In genomic region chr7:68277054-68277896, GRCm38 (mm10) we compare ENCODE assay signal across 14 mouse cellular contexts. TPM values are rescaled to one million over a fixed set of nuclear protein-coding genes. Genes with fewer than 3 reads are reported as not detected.
DNase-seq lines count a peak whose midpoint lies in the region; ATAC-seq and TF ChIP-seq lines count a peak whose summit lies in the region.
"Had no signal": no experiment of that assay in that cellular context is flagged by ENCODE, and none has a peak within 500 bp of the region (broad histone marks: within the 10 kb centered on the region; RNA-seq: fewer than 3 reads in every experiment).

No protein-coding gene starts in this region.

- 59% methylated on average over 11 of the region's 11 CpGs for WGBS in lung, postnatal 0 days
- 17% methylated on average over 11 of the region's 11 CpGs for WGBS in embryonic facial prominence, embryonic 11.5 days
- WGBS in forebrain, embryonic 13.5 days: 41% methylated on average over 11 of the region's 11 CpGs

- intact Hi-C loops in gastrocnemius, postnatal 14 days (cut with DNase I; ENCODE audit: low total_unique reads): no loop called here

- H3K9me3 ChIP-seq in lung, postnatal 0 days (ENCODE audit: low read length): no peaks in the 10 kb centered on the region
- H3K9me3 ChIP-seq in embryonic facial prominence, embryonic 11.5 days (replicated peaks; ENCODE audit: control insufficient read depth, low read length): no peaks in the 10 kb centered on the region
- H3K9me3 ChIP-seq in forebrain, embryonic 13.5 days (replicated peaks): no peaks in the 10 kb centered on the region

- H3K9ac ChIP-seq in lung, postnatal 0 days (replicated peaks; ENCODE audit: low read depth): no peak overlapping the region
- no peak overlapping the region for H3K9ac ChIP-seq in embryonic facial prominence, embryonic 11.5 days (replicated peaks; ENCODE audit: low read length)
- no peak overlapping the region for H3K9ac ChIP-seq in forebrain, embryonic 13.5 days

- H3K4me1 ChIP-seq in lung, postnatal 0 days (ENCODE audit: insufficient read depth, low read depth, low read length): no peaks in the 10 kb centered on the region; the same call in 1 of the 2 replicates
- H3K4me1 ChIP-seq in embryonic facial prominence, embryonic 11.5 days (ENCODE audit: control insufficient read depth, insufficient read depth, low read length): peaks cover 5% of the 10 kb centered on the region; the same call in 1 of the 2 replicates
- H3K4me1 ChIP-seq in forebrain, embryonic 13.5 days: peaks cover 10% of the 10 kb centered on the region

- H3K27me3 ChIP-seq in lung, postnatal 0 days (replicated peaks; ENCODE audit: insufficient read depth, low read length): no peaks in the 10 kb centered on the region
- no peaks in the 10 kb centered on the region for H3K27me3 ChIP-seq in embryonic facial prominence, embryonic 11.5 days (ENCODE audit: control insufficient read depth, insufficient read depth, low read length)
- H3K27me3 ChIP-seq in forebrain, embryonic 13.5 days: peaks cover 29% of the 10 kb centered on the region

- peak; percentile 43 for DNase-seq in gastrocnemius, postnatal 25 days
- no peak for DNase-seq in gastrocnemius, postnatal 14 days
- DNase-seq in lung, postnatal 0 days (ENCODE audit: low spot score): peak; percentile 17
- DNase-seq in lung, postnatal 14 days: no peak
- peak; percentile 80 for DNase-seq in embryonic facial prominence, embryonic 11.5 days (ENCODE audit: low spot score)
- DNase-seq in naive thymus-derived CD4-positive, alpha-beta T cell, adult 2 months (ENCODE audit: low read depth): peak; percentile 66
- DNase-seq in spleen, postnatal 10 days (ENCODE audit: low spot score in 2 of 2): no peak
- DNase-seq: adrenal gland, adult 2 months; cerebellum, postnatal 36 days; lung, postnatal 36 days; right cerebral cortex, postnatal 4 days had no signal

- H3K36me3 ChIP-seq in lung, postnatal 0 days (ENCODE audit: insufficient read depth, low read length): no peaks in the 10 kb centered on the region
- no peaks in the 10 kb centered on the region for H3K36me3 ChIP-seq in embryonic facial prominence, embryonic 11.5 days (replicated peaks; ENCODE audit: control insufficient read depth, insufficient read depth, low read depth, low read length)
- H3K36me3 ChIP-seq in forebrain, embryonic 13.5 days (ENCODE audit: poor library complexity, severe bottlenecking): no peaks in the 10 kb centered on the region

- no peak for TF ChIP-seq CTCF in lung, postnatal 0 days (IDR thresholded peaks at IDR 0.05)

- H3K27ac ChIP-seq in lung, postnatal 0 days (ENCODE audit: low read length): no peak overlapping the region
- H3K27ac ChIP-seq in embryonic facial prominence, embryonic 11.5 days (replicated peaks; ENCODE audit: low read depth, low read length): no peak overlapping the region
- no peak overlapping the region for H3K27ac ChIP-seq in forebrain, embryonic 13.5 days

- no peak for TF ChIP-seq EP300 in lung, postnatal 0 days (IDR thresholded peaks at IDR 0.05)

- no peak overlapping the region for H3K4me3 ChIP-seq in lung, postnatal 0 days (ENCODE audit: low read depth, low read length)
- H3K4me3 ChIP-seq in embryonic facial prominence, embryonic 11.5 days (ENCODE audit: low read depth, low read length): no peak overlapping the region
- no peak overlapping the region for H3K4me3 ChIP-seq in forebrain, embryonic 13.5 days

- H3K4me2 ChIP-seq in lung, postnatal 0 days (replicated peaks; ENCODE audit: low read depth, low read length): no peak overlapping the region
- H3K4me2 ChIP-seq in embryonic facial prominence, embryonic 11.5 days (ENCODE audit: low read depth, low read length): no peak overlapping the region
- H3K4me2 ChIP-seq in forebrain, embryonic 13.5 days: no peak overlapping the region

- ATAC-seq in lung, postnatal 0 days: no peak
- ATAC-seq in embryonic facial prominence, embryonic 11.5 days (replicated peaks; ENCODE audit: insufficient number of reproducible peaks, low FRiP score, low TSS enrichment, low read depth): no peak
- ATAC-seq in forebrain, embryonic 13.5 days: no peak

RNA-seq across cellular contexts. Expression of gene Fam169b, which starts 3.6 kb away (rescaled TPM):
- under 1 TPM in 1 of 2 experiments, not detected in 1; 0.18 TPM for total RNA-seq in gastrocnemius, postnatal 25 days (2021)
- total RNA-seq in gastrocnemius, postnatal 14 days (2021): under 1 TPM; 0.29 to 0.51 TPM
- polyA plus RNA-seq in lung, postnatal 0 days (2015; fragmentation: Nextera tagmentation; extraction: Ambion mirVana): 0.37 and 0.69 TPM in 2 replicates
- polyA plus RNA-seq in embryonic facial prominence, embryonic 11.5 days (2014; fragmentation: Nextera tagmentation; extraction: Ambion mirVana): 1.7 and 2.0 TPM in 2 replicates
- polyA plus RNA-seq in forebrain, embryonic 13.5 days (2015; fragmentation: Nextera tagmentation; extraction: Ambion mirVana): not detected in 2 replicates
- total RNA-seq: adrenal gland, adult 2 months had no signal
- polyA plus RNA-seq: hindbrain, embryonic 16.5 days had no signal

RNA-seq across cellular contexts. Expression of gene Pgpep1l, which starts 13.2 kb away (rescaled TPM):
- total RNA-seq in gastrocnemius, postnatal 25 days (2021): 1 to 10 TPM; 4.4 to 5.0 TPM
- total RNA-seq in gastrocnemius, postnatal 14 days (2021): 1 to 10 TPM; 8.4 to 9.2 TPM
- not detected in 2 replicates for polyA plus RNA-seq in lung, postnatal 0 days (2015; fragmentation: Nextera tagmentation; extraction: Ambion mirVana)
- polyA plus RNA-seq in embryonic facial prominence, embryonic 11.5 days (2014; fragmentation: Nextera tagmentation; extraction: Ambion mirVana): not detected in 2 replicates
- polyA plus RNA-seq in forebrain, embryonic 13.5 days (2015; fragmentation: Nextera tagmentation; extraction: Ambion mirVana): not detected in 2 replicates
- total RNA-seq: adrenal gland, adult 2 months had no signal
- polyA plus RNA-seq: adrenal gland, adult 2 months; gonadal fat pad, adult 2 months; hindbrain, embryonic 16.5 days had no signal

Comparison
In these comparisons a context has a peak if more than half of its experiments do, and no peak if none do; other contexts are left out.
1. DNase-seq: peak in gastrocnemius, postnatal 25 days (single experiment), lung, postnatal 0 days (single experiment), embryonic facial prominence, embryonic 11.5 days (single experiment) and naive thymus-derived CD4-positive, alpha-beta T cell, adult 2 months (single experiment); none in gastrocnemius, postnatal 14 days (single experiment), lung, postnatal 14 days (single experiment) and spleen, postnatal 10 days (0 of 2).